Mouse (Mus musculus) liver, postnatal 0 days (tissue): ENCODE data around the gene Lyrm7.

Source experiments
- CTCF ChIP-seq: sonication (generic); IDR thresholded peaks from 2 replicates; pipeline ENCODE4 v1.5.1; 2016; ENCODE audit warnings: antibody characterized with exemption, low read depth
- EP300 ChIP-seq: IDR thresholded peaks from 2 replicates; pipeline ENCODE4 v1.6.1; 2016; ENCODE audit warnings: antibody characterized with exemption, low read depth, mild to moderate bottlenecking

GRCm38 (mm10) chr11:54867903-54868434, 7.3 kb upstream of the Lyrm7 start:
- TF ChIP-seq EP300 (no peak), CTCF (no peak)
